Mouse (Mus musculus) lung, embryonic 16.5 days (tissue): ENCODE measurements at regions not wholly inside any gene's neighbourhood (a gene's known extent, or its start where the extent isn't known, plus 50 kb on each side); places are given as distances from the start of the nearest gene placed in this dataset.
"Not testable (repeated sequence)": the region's sequence is repeated elsewhere in the genome, so short reads cannot be mapped to it uniquely, and the experiment has no call there.

Experiments used
- ATAC-seq: fragments of 200-750 bp; cut with Nextera tagmentation; 2 replicates; pipeline ENCODE4 v1.8.0; 2017; ENCODE audit warnings: low read depth, mild to moderate bottlenecking, moderate library complexity
- H3K27ac ChIP-seq: fragments of 300-500 bp; sonication (generic); 2 replicates; pipeline ENCODE4 v1.5.1; 2014; ENCODE audit warnings: mild to moderate bottlenecking, control low read depth, low read length
- H3K27me3 ChIP-seq: fragments of 300-500 bp; sonication (generic); 2 replicates; pipeline ENCODE4 v1.6.1; 2014; ENCODE audit warnings: low read depth, low read length, mixed read lengths; ENCODE audit not compliant: control insufficient read depth, insufficient read depth
- H3K36me3 ChIP-seq: fragments of 300-500 bp; sonication (generic); 2 replicates; pipeline ENCODE4 v1.6.1; 2014; ENCODE audit warnings: low read length; ENCODE audit not compliant: control insufficient read depth, insufficient read depth
- H3K4me1 ChIP-seq: fragments of 300-500 bp; sonication (generic); replicated peaks from 2 replicates; pipeline ENCODE4 v1.6.1; 2014; ENCODE audit warnings: low read length, mixed read lengths; ENCODE audit not compliant: control insufficient read depth, insufficient read depth
- H3K4me2 ChIP-seq: fragments of 300-500 bp; sonication (generic); 2 replicates; pipeline ENCODE4 v1.6.1; 2014; ENCODE audit warnings: low read depth, low read length, control low read depth
- H3K4me3 ChIP-seq: fragments of 300-500 bp; sonication (generic); 2 replicates; pipeline ENCODE4 v1.5.1; 2014; ENCODE audit warnings: mild to moderate bottlenecking, low read length, control low read depth
- H3K9ac ChIP-seq: fragments of 300-500 bp; sonication (generic); 2 replicates; pipeline ENCODE4 v1.6.1; 2014; ENCODE audit warnings: low read length, control low read depth
- H3K9me3 ChIP-seq: fragments of 300-500 bp; sonication (generic); 2 replicates; pipeline ENCODE4 v1.6.1; 2016; ENCODE audit warnings: low read length; ENCODE audit not compliant: control insufficient read depth
- WGBS: fragments of 180-500 bp; shearing (Covaris S2); extraction: QIAGEN DNeasy Blood & Tissue Kit; methylation state at CpG from one replicate; pipeline ENCODE4 v1.1.7; 2014; 5-methylcytosine and 5-hydroxymethylcytosine counted together

DNA sequence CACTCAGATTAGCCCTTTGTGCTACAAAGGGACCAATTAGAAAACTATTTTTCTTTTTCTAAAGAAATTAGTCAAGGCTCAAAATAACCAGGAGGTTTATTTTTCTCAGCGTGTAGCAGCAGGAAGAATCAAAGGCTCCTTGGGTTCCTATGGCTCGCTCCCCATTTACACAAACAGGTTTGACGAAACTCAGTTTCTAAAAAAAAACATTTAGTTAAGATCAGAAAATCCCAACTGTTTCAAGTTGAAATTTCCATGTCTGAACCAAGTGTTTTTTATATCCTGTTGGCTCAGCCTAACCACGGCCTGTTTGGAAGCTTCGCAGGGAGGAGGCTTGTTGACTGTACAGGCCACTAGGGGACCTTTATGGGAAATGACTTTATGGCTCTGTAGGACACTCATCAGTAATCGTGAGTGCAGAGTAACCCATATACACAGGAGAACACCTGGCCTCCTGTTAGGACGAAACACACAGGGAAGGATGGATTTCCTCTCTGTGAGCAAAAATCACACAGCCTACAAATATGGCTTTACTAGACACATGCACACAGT is 215.6 kb upstream of the Sesn3 start:
- 55% methylated on average over 7 of the region's 7 CpGs for WGBS
- Histone ChIP-seq H3K36me3 (no peaks in the 10 kb centered on the region), H3K4me1 (peaks cover 2% of the 10 kb centered on the region; the same call in 1 of the 2 replicates), H3K9ac (no peak overlapping the region), H3K4me2 (no peak overlapping the region), H3K9me3 (no peaks in the 10 kb centered on the region), H3K4me3 (no peak overlapping the region), H3K27me3 (no peaks in the 10 kb centered on the region), H3K27ac (no peak overlapping the region)
- ATAC-seq: no peak

DNA sequence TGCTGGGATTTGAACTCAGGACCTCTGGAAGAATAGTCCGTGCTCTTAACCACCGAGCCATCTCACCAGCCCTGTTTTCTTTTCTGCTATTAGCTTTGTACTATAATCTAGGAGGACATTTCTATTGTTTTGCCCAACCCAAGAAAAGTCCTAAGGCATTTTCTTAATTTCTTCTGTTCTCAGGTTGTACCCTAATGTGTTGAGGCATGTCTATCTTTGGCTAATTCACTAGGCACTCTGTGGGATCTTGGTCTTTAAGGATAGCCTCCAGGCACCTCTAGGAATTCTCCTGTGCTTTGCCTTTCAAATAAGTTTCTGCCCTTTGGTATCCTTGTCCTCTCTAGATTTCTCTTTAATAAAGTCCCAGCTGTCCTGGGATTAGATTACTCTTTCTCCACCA is 214.6 kb upstream of the Sesn3 start:
- no peaks in the 10 kb centered on the region for H3K27me3 ChIP-seq
- no peak overlapping the region for H3K4me3 ChIP-seq
- no peak for ATAC-seq
- H3K9me3 ChIP-seq: no peaks in the 10 kb centered on the region; the same call in 1 of the 2 replicates
- H3K9ac ChIP-seq: no peak overlapping the region
- H3K4me1 ChIP-seq: peaks cover 2% of the 10 kb centered on the region; the same call in 1 of the 2 replicates
- no peak overlapping the region for H3K4me2 ChIP-seq
- no peak overlapping the region for H3K27ac ChIP-seq
- no peaks in the 10 kb centered on the region for H3K36me3 ChIP-seq
- 83% methylated on average over 2 of the region's 2 CpGs for WGBS

DNA sequence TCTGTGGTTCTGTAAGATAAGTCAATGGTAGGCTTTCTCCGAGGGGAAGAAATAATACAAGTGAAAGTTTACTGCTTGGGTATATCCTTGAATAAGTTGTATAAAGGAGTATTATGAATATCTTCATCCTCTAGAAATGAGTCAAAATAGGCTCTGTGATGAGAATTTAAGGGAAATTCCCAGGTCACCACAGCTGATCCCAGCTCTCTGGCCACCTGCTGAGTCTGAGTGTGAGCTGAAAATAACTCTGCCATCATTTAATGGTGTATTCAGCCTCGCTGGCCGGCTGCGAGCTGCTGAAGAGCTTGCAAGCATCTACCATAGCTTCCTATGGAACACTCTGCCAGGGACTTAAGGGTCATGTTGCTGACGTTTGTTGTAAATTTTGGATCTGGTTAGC is 213.5 kb upstream of the Sesn3 start:
- 76% methylated on average over 5 of the region's 5 CpGs for WGBS
- Histone ChIP-seq H3K4me1 (peaks cover 2% of the 10 kb centered on the region; the same call in 1 of the 2 replicates), H3K27ac (no peak overlapping the region), H3K4me2 (no peak overlapping the region), H3K9ac (no peak overlapping the region), H3K36me3 (no peaks in the 10 kb centered on the region), H3K27me3 (no peaks in the 10 kb centered on the region), H3K4me3 (no peak overlapping the region), H3K9me3 (peaks cover 3% of the 10 kb centered on the region; the same call in 1 of the 2 replicates)
- no peak for ATAC-seq

DNA sequence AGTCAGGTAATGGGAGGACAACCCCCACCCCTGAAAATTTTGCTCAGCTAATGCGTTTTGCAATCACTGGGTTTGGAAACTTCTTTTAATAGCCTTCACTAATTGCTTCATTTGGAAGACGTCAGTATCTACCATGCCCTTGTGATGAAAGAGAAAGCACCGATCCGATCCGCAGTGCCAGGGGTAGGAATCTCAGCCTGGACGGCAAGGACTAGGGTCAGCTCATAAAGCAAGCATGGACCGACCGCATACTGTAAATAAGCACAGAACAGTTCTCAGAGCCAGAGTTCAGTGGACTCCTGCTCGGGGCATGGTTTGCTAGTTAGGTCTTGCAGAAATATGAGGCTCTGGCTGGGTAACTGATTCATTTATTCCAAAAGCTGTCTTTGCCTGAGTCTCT is 213.0 kb upstream of the Sesn3 start:
- Histone ChIP-seq H3K27me3 (no peaks in the 10 kb centered on the region), H3K4me3 (no peak overlapping the region), H3K4me1 (peaks cover 2% of the 10 kb centered on the region; the same call in 1 of the 2 replicates), H3K36me3 (no peaks in the 10 kb centered on the region), H3K9me3 (peaks cover 3% of the 10 kb centered on the region; the same call in 1 of the 2 replicates), H3K27ac (no peak overlapping the region), H3K9ac (no peak overlapping the region), H3K4me2 (no peak overlapping the region)
- ATAC-seq: no peak
- WGBS: 74% methylated on average over 9 of the region's 9 CpGs

DNA sequence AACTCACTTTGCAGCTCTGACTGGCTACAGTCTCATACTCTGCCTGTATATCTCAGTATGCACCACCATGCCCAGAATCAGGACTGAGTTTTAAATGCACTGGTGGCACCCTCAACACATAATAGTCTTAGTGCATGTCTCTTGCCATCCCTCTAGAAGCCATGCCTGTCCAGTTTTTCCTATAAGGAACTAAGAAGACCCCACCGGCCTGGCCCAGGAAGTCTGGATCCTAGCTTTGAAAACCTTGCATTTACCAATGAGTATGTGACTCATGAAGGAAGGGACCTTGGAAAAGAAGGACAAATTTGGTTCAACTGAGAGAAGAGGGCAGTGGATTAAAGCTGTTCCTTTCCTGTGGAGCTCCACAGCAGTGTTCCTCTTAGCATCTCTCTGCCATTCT is 212.2 kb upstream of the Sesn3 start:
- no peak for ATAC-seq
- no peak overlapping the region for H3K9ac ChIP-seq
- H3K4me1 ChIP-seq: no peaks in the 10 kb centered on the region
- H3K9me3 ChIP-seq: peaks cover 3% of the 10 kb centered on the region; the same call in 1 of the 2 replicates
- H3K4me2 ChIP-seq: no peak overlapping the region
- H3K27me3 ChIP-seq: no peaks in the 10 kb centered on the region
- WGBS: 91% methylated on average over 1 of the region's 1 CpGs
- H3K36me3 ChIP-seq: no peaks in the 10 kb centered on the region
- no peak overlapping the region for H3K27ac ChIP-seq
- no peak overlapping the region for H3K4me3 ChIP-seq

DNA sequence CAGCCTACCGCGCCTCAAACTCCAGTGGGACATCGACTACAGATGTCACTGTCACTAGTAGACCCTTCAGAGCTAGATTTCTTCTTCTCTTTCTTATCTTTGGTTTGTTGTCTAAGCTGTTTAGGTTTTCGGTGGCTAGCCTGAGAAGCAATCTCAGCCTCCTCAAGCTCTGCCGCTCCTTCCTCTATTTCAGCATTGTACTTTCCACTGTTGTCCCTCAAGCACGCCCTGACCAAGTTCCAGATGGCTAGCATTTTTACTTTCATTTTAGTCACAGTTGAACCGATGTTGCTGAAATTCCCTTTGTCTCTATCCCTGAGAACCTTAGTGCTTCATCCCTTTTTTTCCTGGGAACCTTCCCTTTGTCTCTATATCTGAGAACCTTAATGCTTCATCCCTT is 208.1 kb upstream of the Sesn3 start:
- H3K27ac ChIP-seq, ATAC-seq, H3K4me3 ChIP-seq, H3K9me3 ChIP-seq, H3K36me3 ChIP-seq, H3K27me3 ChIP-seq, H3K4me2 ChIP-seq, H3K4me1 ChIP-seq, H3K9ac ChIP-seq: not testable (repeated sequence)
- WGBS: 92% methylated on average over 7 of the region's 7 CpGs

DNA sequence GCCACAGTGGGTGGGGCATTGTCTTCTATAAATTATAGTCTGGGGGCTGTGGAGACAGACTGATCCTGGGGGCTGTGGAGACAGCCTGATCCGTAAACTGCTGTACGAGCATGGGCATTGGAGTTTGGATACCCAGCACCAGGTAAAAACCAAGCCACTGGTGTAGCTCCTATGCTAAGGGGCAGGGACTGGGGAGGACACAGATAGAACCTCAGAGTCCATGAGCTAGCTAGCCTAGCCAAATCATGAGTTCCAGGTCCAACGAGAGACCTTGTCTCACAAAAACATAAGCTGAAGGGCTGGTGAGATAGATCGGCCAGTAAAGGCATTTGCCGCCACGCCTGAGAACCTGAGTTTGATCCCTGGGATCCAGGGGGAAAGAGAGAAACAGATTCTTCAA is 205.8 kb upstream of the Sesn3 start:
- H3K4me2 ChIP-seq: no peak overlapping the region
- no peaks in the 10 kb centered on the region for H3K36me3 ChIP-seq
- no peak overlapping the region for H3K9ac ChIP-seq
- 90% methylated on average over 6 of the region's 6 CpGs for WGBS
- no peaks in the 10 kb centered on the region for H3K4me1 ChIP-seq
- no peak overlapping the region for H3K27ac ChIP-seq
- ATAC-seq: no peak
- no peaks in the 10 kb centered on the region for H3K27me3 ChIP-seq
- H3K9me3 ChIP-seq: peaks cover 3% of the 10 kb centered on the region; the same call in 1 of the 2 replicates
- no peak overlapping the region for H3K4me3 ChIP-seq

DNA sequence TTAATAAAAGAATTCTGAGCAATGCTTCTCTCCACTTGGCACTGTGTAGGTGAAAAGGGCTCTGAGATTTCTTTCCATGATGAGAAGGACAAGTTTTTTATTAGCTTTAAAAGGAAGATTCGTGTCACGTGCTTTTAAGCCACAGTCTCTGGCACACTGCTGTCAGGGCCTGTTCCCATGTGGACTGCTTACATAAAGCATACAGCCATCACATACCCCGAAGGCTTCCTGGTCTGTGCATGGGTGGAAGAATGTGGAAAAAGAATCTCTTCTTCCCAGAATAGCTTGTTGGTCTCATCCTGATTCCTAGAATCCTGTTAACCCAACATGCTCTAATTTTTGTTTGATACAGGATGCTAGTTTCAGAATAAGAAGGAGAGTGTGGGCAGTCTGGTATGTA is 205.1 kb upstream of the Sesn3 start:
- Histone ChIP-seq H3K9ac (no peak overlapping the region), H3K36me3 (no peaks in the 10 kb centered on the region), H3K4me2 (no peak overlapping the region), H3K4me1 (no peaks in the 10 kb centered on the region), H3K27me3 (no peaks in the 10 kb centered on the region), H3K27ac (no peak overlapping the region), H3K4me3 (no peak overlapping the region), H3K9me3 (peaks cover 3% of the 10 kb centered on the region; the same call in 1 of the 2 replicates)
- ATAC-seq: no peak
- 63% methylated on average over 3 of the region's 3 CpGs for WGBS

DNA sequence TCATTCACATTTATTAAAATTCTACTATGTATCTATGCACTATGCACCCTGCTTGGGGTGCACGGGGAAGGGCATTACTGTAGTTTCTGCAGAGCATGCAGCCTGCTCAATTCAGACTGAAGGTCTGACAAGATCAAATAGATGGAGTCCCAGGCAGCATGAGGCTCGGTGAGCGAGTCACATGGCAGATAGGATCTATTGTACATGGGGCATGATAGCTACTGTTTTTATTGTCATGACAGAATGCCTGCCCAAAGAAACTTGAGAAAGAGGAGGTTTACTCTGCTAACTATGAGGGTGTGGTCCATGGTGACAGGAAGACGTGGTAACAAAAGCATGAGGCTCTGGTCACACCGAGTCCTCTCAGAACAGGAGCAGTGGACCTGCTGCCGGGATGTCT is 203.1 kb upstream of the Sesn3 start:
- ATAC-seq: no peak
- Histone ChIP-seq H3K9me3 (no peaks in the 10 kb centered on the region), H3K4me2 (no peak overlapping the region), H3K4me3 (no peak overlapping the region), H3K36me3 (no peaks in the 10 kb centered on the region), H3K9ac (no peak overlapping the region), H3K27ac (no peak overlapping the region), H3K27me3 (no peaks in the 10 kb centered on the region), H3K4me1 (peaks cover 3% of the 10 kb centered on the region; the same call in 1 of the 2 replicates)
- WGBS: 71% methylated on average over 6 of the region's 6 CpGs

DNA sequence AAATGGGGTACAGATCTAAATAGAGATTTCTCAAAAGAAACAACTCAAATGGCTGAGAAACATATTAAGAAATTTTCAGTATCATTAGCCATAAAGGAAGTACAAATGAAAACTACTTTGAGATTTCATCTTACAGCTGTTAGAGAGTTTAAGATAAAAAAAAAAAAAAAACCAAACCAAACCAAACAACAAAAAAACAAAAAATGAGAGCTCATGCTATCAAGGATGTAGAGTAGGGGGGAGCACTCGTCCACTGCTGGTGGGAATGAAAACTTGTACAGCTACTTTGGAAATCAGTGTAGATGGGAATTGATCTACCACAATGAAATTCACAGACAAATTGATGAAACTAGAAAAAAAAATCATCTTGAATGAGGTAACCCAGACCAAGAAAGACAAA is 201.9 kb upstream of the Sesn3 start:
- no peak overlapping the region for H3K4me2 ChIP-seq
- no peak for ATAC-seq
- peaks cover 3% of the 10 kb centered on the region; the same call in 1 of the 2 replicates for H3K4me1 ChIP-seq
- no peaks in the 10 kb centered on the region for H3K27me3 ChIP-seq
- no peaks in the 10 kb centered on the region for H3K36me3 ChIP-seq
- 69% methylated on average over 1 of the region's 1 CpGs for WGBS
- H3K9ac ChIP-seq: no peak overlapping the region
- H3K9me3 ChIP-seq: no peaks in the 10 kb centered on the region
- no peak overlapping the region for H3K4me3 ChIP-seq
- no peak overlapping the region for H3K27ac ChIP-seq
